Mouse (Mus musculus) right cerebral cortex, postnatal 4 days (tissue): ENCODE results near the gene Naa11.

Source experiments
- DNase-seq: peaks from one replicate; pipeline ENCODE4 v3.0.0-alpha.2; 2022

The Naa11 gene

GRCm38 (mm10) chr5:97392160-97392559, at the start of gene Naa11:
Gene Naa11, minus strand, starts transcription at chr5:97392379.
- DNase-seq: no peak

GRCm38 (mm10) chr5:97432512-97432911, 40.3 kb upstream of the Naa11 start:
- DNase-seq: no peak

GRCm38 (mm10) chr5:97429976-97430375, 37.8 kb upstream of the Naa11 start:
- no peak for DNase-seq

GRCm38 (mm10) chr5:97421669-97422068, 29.5 kb upstream of the Naa11 start:
- DNase-seq: no peak

GRCm38 (mm10) chr5:97417185-97417584, 25.0 kb upstream of the Naa11 start:
- DNase-seq: no peak

- DNase-seq: no peak
These were observed 23.7 kb upstream of the Naa11 start for GRCm38 (mm10) chr5:97415837-97416236.

GRCm38 (mm10) chr5:97413716-97414115, 21.5 kb upstream of the Naa11 start:
- DNase-seq: no peak

GRCm38 (mm10) chr5:97410190-97410589, 18.0 kb upstream of the Naa11 start:
- DNase-seq: no peak

- DNase-seq: no peak
These were observed 17.1 kb upstream of the Naa11 start for GRCm38 (mm10) chr5:97409234-97409704.

- no peak for DNase-seq
These were observed 8.9 kb upstream of the Naa11 start for GRCm38 (mm10) chr5:97401042-97401441.

- no peak for DNase-seq
These were observed 5.4 kb upstream of the Naa11 start for GRCm38 (mm10) chr5:97397585-97397984.

- DNase-seq: peak; percentile 13
These were observed 4.6 kb downstream of the Naa11 start for GRCm38 (mm10) chr5:97387622-97388021.

- no peak for DNase-seq
These were observed 7.8 kb downstream of the Naa11 start for GRCm38 (mm10) chr5:97384399-97384798.

GRCm38 (mm10) chr5:97382548-97383222, 9.5 kb downstream of the Naa11 start:
- DNase-seq: no peak

- no peak for DNase-seq
These were observed 12.2 kb downstream of the Naa11 start for GRCm38 (mm10) chr5:97379976-97380375.

GRCm38 (mm10) chr5:97364781-97365180, 27.4 kb downstream of the Naa11 start:
- DNase-seq: no peak

- DNase-seq: no peak
These were observed 27.9 kb downstream of the Naa11 start for GRCm38 (mm10) chr5:97364252-97364651.

GRCm38 (mm10) chr5:97362539-97362938, 29.6 kb downstream of the Naa11 start:
- DNase-seq: no peak

- no peak for DNase-seq
These were observed 33.1 kb downstream of the Naa11 start for GRCm38 (mm10) chr5:97359104-97359503.

GRCm38 (mm10) chr5:97356135-97356534, 36.0 kb downstream of the Naa11 start:
- no peak for DNase-seq

GRCm38 (mm10) chr5:97355152-97355551, 37.0 kb downstream of the Naa11 start:
- no peak for DNase-seq

- DNase-seq: no peak
These were observed 43.4 kb downstream of the Naa11 start for GRCm38 (mm10) chr5:97348760-97349159.

GRCm38 (mm10) chr5:97348310-97348709, 43.9 kb downstream of the Naa11 start:
- no peak for DNase-seq

GRCm38 (mm10) chr5:97345732-97346253, 46.4 kb downstream of the Naa11 start:
- DNase-seq: peak; percentile 8

GRCm38 (mm10) chr5:97345129-97345528, 47.0 kb downstream of the Naa11 start:
- DNase-seq: no peak
